Mouse (Mus musculus) bone marrow macrophage, adult 2 months (primary cell): ENCODE measurements around the gene Psrc1. TPM values are rescaled to one million over a fixed set of nuclear protein-coding genes. Genes with fewer than 3 reads are reported as not detected.

Source experiments
- H3K27ac ChIP-seq: 2 replicates; pipeline ENCODE4 v1.5.1; 2012; ENCODE audit warnings: low read depth, low read length; ENCODE audit not compliant: insufficient read depth
- H3K4me1 ChIP-seq: 2 replicates; pipeline ENCODE4 v1.6.1; 2012; ENCODE audit warnings: low read length; ENCODE audit not compliant: control insufficient read depth, insufficient read depth
- H3K4me3 ChIP-seq: 2 replicates; pipeline ENCODE4 v1.5.1; 2012; ENCODE audit warnings: mild to moderate bottlenecking, low read length, moderate library complexity; ENCODE audit not compliant: insufficient read depth
- CTCF ChIP-seq: IDR thresholded peaks from 2 replicates; pipeline ENCODE4 v1.5.1; 2012; ENCODE audit warnings: low read depth, mild to moderate bottlenecking, low read length, moderate library complexity
- POLR2A ChIP-seq: IDR thresholded peaks from 2 replicates; pipeline ENCODE4 v1.6.1; 2012; ENCODE audit warnings: mild to moderate bottlenecking, low read depth, low read length, borderline replicate concordance
- polyA plus RNA-seq: library from polyadenylated mRNA; stranded (reverse); fragments of >200 nt; gene quantifications from 2 replicates; pipeline ENCODE4 v1.2.4, GENCODE M21; 2012; ENCODE audit not compliant: missing spikeins, insufficient read depth, insufficient read length

The Psrc1 gene
- polyA plus RNA-seq, 1 experiment = 15.3 TPM

GRCm38 (mm10) chr3:108435701-108436379 lies 52.2 kb downstream of the Psrc1 start:
- TF ChIP-seq POLR2A (no peak), CTCF (no peak)
- Histone ChIP-seq H3K27ac (peak overlapping the region; percentile 15), H3K4me1 (peaks cover 19% of the 10 kb centered on the region), H3K4me3 (no peak overlapping the region)

DNA sequence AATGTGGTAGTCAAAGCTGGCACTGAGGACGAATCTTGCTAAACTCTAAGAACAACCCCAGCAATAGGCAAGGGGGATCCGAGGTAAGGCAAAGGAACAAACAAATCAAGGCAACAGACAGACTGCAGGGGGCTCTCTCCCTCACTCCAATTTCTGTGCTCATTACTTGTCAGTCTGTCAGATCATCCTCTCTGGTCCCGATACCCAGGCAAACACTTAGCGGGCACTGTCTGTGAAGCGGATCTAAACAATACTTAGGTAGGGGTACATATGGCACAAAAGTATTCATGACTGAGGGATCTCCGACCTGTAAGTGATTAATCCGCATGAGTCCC lies 52.7 kb downstream of the Psrc1 start:
- TF ChIP-seq POLR2A (no peak), CTCF (no peak)
- Histone ChIP-seq H3K4me3 (no peak overlapping the region), H3K4me1 (peaks cover 21% of the 10 kb centered on the region), H3K27ac (peak overlapping the region; percentile 15; the same call in 1 of the 2 replicates)

Other genes starting within 250 kb of the Psrc1 start
- 61.2 and 65.1 TPM in 2 replicates for gene Gnai3, start 237.7 kb upstream of the Psrc1 start, polyA plus RNA-seq
- gene Gpr61, start 229.0 kb upstream of the Psrc1 start, polyA plus RNA-seq = not detected in 2 replicates
- 3.3 and 5.7 TPM in 2 replicates for gene Amigo1, start 197.5 kb upstream of the Psrc1 start, polyA plus RNA-seq
- gene Cyb561d1, start 182.6 kb upstream of the Psrc1 start, polyA plus RNA-seq = 10.1 and 11.6 TPM in 2 replicates
- gene Atxn7l2, start 172.9 kb upstream of the Psrc1 start, polyA plus RNA-seq = 5.6 and 6.4 TPM in 2 replicates
- gene Sypl2, start 157.2 kb upstream of the Psrc1 start, polyA plus RNA-seq = not detected in 2 replicates
- 128 and 156 TPM in 2 replicates for gene Psma5, start 126.9 kb upstream of the Psrc1 start, polyA plus RNA-seq
- 30.0 and 33.3 TPM in 2 replicates for gene Sort1, start 99.8 kb upstream of the Psrc1 start, polyA plus RNA-seq
- gene Mybphl, start 18.9 kb upstream of the Psrc1 start, polyA plus RNA-seq = not detected in 2 replicates
- gene Celsr2, start 31.7 kb downstream of the Psrc1 start, polyA plus RNA-seq = 1.3 and 1.7 TPM in 2 replicates
- 78.0 and 83.3 TPM in 2 replicates for gene Sars, start 61.4 kb downstream of the Psrc1 start, polyA plus RNA-seq
- not detected in 2 replicates for gene 1700013F07Rik, start 150.3 kb downstream of the Psrc1 start, polyA plus RNA-seq
- not detected in 2 replicates for gene 5330417C22Rik, start 152.7 kb downstream of the Psrc1 start, polyA plus RNA-seq
- gene Tmem167b, start 178.6 kb downstream of the Psrc1 start, polyA plus RNA-seq = 31.7 and 36.5 TPM in 2 replicates
- 25.4 and 27.4 TPM in 2 replicates for gene Taf13, start 187.9 kb downstream of the Psrc1 start, polyA plus RNA-seq
- gene Wdr47, start 207.4 kb downstream of the Psrc1 start, polyA plus RNA-seq = 7.2 and 10.1 TPM in 2 replicates